Mouse (Mus musculus) intestine, postnatal 0 days (tissue): ENCODE results near the gene Ugt1a10. TPM values are rescaled to one million over a fixed set of nuclear protein-coding genes. Genes with fewer than 3 reads are reported as not detected.

Experiments
- ATAC-seq: fragments of 200-750 bp; cut with Nextera tagmentation; 2 replicates; pipeline ENCODE4 v1.8.0; 2017; ENCODE audit warnings: mild to moderate bottlenecking, moderate TSS enrichment, moderate library complexity
- H3K27ac ChIP-seq: fragments of 300-500 bp; sonication (generic); 2 replicates; pipeline ENCODE4 v1.5.1; 2014; ENCODE audit warnings: mild to moderate bottlenecking, low read depth, low read length, moderate library complexity
- H3K27me3 ChIP-seq: fragments of 300-500 bp; sonication (generic); replicated peaks from 2 replicates; pipeline ENCODE4 v1.6.1; 2014; ENCODE audit warnings: low read length, mixed read lengths; ENCODE audit not compliant: control insufficient read depth, insufficient read depth
- H3K36me3 ChIP-seq: fragments of 300-500 bp; sonication (generic); 2 replicates; pipeline ENCODE4 v1.6.1; 2014; ENCODE audit warnings: mild to moderate bottlenecking, moderate library complexity; ENCODE audit not compliant: control insufficient read depth, insufficient read depth
- H3K4me1 ChIP-seq: fragments of 300-500 bp; sonication (generic); replicated peaks from 2 replicates; pipeline ENCODE4 v1.6.1; 2014; ENCODE audit warnings: antibody characterized with exemption, low read length, mixed read lengths; ENCODE audit not compliant: control insufficient read depth, insufficient read depth
- H3K4me2 ChIP-seq: fragments of 300-500 bp; sonication (generic); replicated peaks from 2 replicates; pipeline ENCODE4 v1.6.1; 2014; ENCODE audit warnings: low read depth, mild to moderate bottlenecking, moderate library complexity
- H3K4me3 ChIP-seq: fragments of 300-500 bp; sonication (generic); 2 replicates; pipeline ENCODE4 v1.5.1; 2014; ENCODE audit warnings: low read depth, low read length
- H3K9ac ChIP-seq: fragments of 300-500 bp; sonication (generic); 2 replicates; pipeline ENCODE4 v1.6.1; 2014; ENCODE audit warnings: mild to moderate bottlenecking, low read depth, low read length
- H3K9me3 ChIP-seq: fragments of 300-500 bp; sonication (generic); 2 replicates; pipeline ENCODE4 v1.6.1; 2016; ENCODE audit warnings: mixed run types; ENCODE audit not compliant: control insufficient read depth
- CTCF ChIP-seq: sonication (generic); IDR thresholded peaks from 2 replicates; pipeline ENCODE4 v1.5.1; 2016; ENCODE audit warnings: low read depth, mild to moderate bottlenecking, control low read depth, antibody characterized with exemption, moderate library complexity
- whole genome bisulfite sequencing: fragments of 180-500 bp; shearing (Covaris S2); extraction: QIAGEN DNeasy Blood & Tissue Kit; methylation state at CpG from one replicate; pipeline ENCODE4 v1.1.7; 2014; 5-methylcytosine and 5-hydroxymethylcytosine counted together
- polyA plus RNA-seq: library from polyadenylated mRNA; unstranded; fragments of >200 nt; fragmentation: Nextera tagmentation; extraction: Ambion mirVana; gene quantifications from 2 replicates; pipeline ENCODE4 v1.2.1, GENCODE M21; 2015

Gene Ugt1a10
- polyA plus RNA-seq, 1 experiment from 2014 or later = 0.05 TPM

GRCm38 (mm10) chr1:88195687-88196086 is 140.5 kb downstream of the Ugt1a10 start:
- WGBS = 86% methylated on average over 1 of the region's 1 CpGs
- no peaks in the 10 kb centered on the region for H3K27me3 ChIP-seq
- H3K27ac ChIP-seq = no peak overlapping the region
- no peak for ATAC-seq
- H3K9ac ChIP-seq = no peak overlapping the region
- no peaks in the 10 kb centered on the region for H3K9me3 ChIP-seq
- H3K4me3 ChIP-seq = no peak overlapping the region
- H3K36me3 ChIP-seq = no peaks in the 10 kb centered on the region
- H3K4me2 ChIP-seq = no peak overlapping the region
- no peaks in the 10 kb centered on the region for H3K4me1 ChIP-seq
- peak; percentile 40 for TF ChIP-seq CTCF

GRCm38 (mm10) chr1:88197443-88197842 is 142.3 kb downstream of the Ugt1a10 start:
- H3K4me3 ChIP-seq = no peak overlapping the region
- no peak overlapping the region for H3K27ac ChIP-seq
- no peak for ATAC-seq
- 82% methylated on average over 3 of the region's 3 CpGs for WGBS
- H3K27me3 ChIP-seq = no peaks in the 10 kb centered on the region
- H3K4me1 ChIP-seq = no peaks in the 10 kb centered on the region
- no peak for TF ChIP-seq CTCF
- H3K36me3 ChIP-seq = no peaks in the 10 kb centered on the region
- H3K4me2 ChIP-seq = no peak overlapping the region
- no peak overlapping the region for H3K9ac ChIP-seq
- no peaks in the 10 kb centered on the region for H3K9me3 ChIP-seq

GRCm38 (mm10) chr1:88199996-88200395 is 144.8 kb downstream of the Ugt1a10 start:
- WGBS = 62% methylated on average over 2 of the region's 2 CpGs
- H3K4me3 ChIP-seq = no peak overlapping the region
- H3K27me3 ChIP-seq = no peaks in the 10 kb centered on the region
- no peak overlapping the region for H3K9ac ChIP-seq
- no peak overlapping the region for H3K27ac ChIP-seq
- no peak for TF ChIP-seq CTCF
- H3K4me1 ChIP-seq = no peaks in the 10 kb centered on the region
- no peak for ATAC-seq
- no peak overlapping the region for H3K4me2 ChIP-seq
- H3K9me3 ChIP-seq = no peaks in the 10 kb centered on the region
- no peaks in the 10 kb centered on the region for H3K36me3 ChIP-seq

GRCm38 (mm10) chr1:88200456-88200855 is 145.3 kb downstream of the Ugt1a10 start, which contains the start of gene Ugt1a2:
Gene Ugt1a2, plus strand, starts transcription at chr1:88200601.
- WGBS = 53% methylated on average over 7 of the region's 7 CpGs
- no peak within 1 kb of the TSS for H3K4me2 ChIP-seq
- no peak for ATAC-seq

GRCm38 (mm10) chr1:88205294-88205922 is 150.2 kb downstream of the Ugt1a10 start, which contains the start of gene Dnajb3:
Gene Dnajb3, minus strand, starts transcription at chr1:88205782.
- Histone ChIP-seq H3K4me2 (peak within 1 kb of the TSS; percentile 70), H3K4me3 (peak within 1 kb of the TSS; percentile 35), H3K36me3 (no peaks in the 10 kb centered on the region), H3K4me1 (peaks cover 4% of the 10 kb centered on the region; the same call in 1 of the 2 replicates), H3K27me3 (no peaks in the 10 kb centered on the region), H3K9ac (peak within 1 kb of the TSS; percentile 58), H3K9me3 (no peaks in the 10 kb centered on the region), H3K27ac (peak within 1 kb of the TSS; percentile 69)
- ATAC-seq = peak; percentile 71
- peak; percentile 29; the same call in 1 of the 2 replicates for TF ChIP-seq CTCF
- 9% methylated on average over 62 of the region's 62 CpGs for WGBS

More at GRCm38 (mm10) chr1:88200456-88200855, 145.3 kb downstream of the Ugt1a10 start, which contains the start of gene Ugt1a2:
- TF ChIP-seq CTCF = no peak
- H3K27me3 ChIP-seq = no peaks in the 10 kb centered on the region
- no peaks in the 10 kb centered on the region for H3K9me3 ChIP-seq
- no peak within 1 kb of the TSS for H3K4me3 ChIP-seq
- H3K36me3 ChIP-seq = no peaks in the 10 kb centered on the region
- H3K9ac ChIP-seq = no peak within 1 kb of the TSS
- H3K27ac ChIP-seq = no peak within 1 kb of the TSS
- no peaks in the 10 kb centered on the region for H3K4me1 ChIP-seq

- H3K4me3 ChIP-seq = no peak overlapping the region
- peak; percentile 39 for ATAC-seq
- no peaks in the 10 kb centered on the region for H3K36me3 ChIP-seq
- WGBS = 53% methylated on average over 2 of the region's 2 CpGs
- H3K27me3 ChIP-seq = no peaks in the 10 kb centered on the region
- peak overlapping the region; percentile 62 for H3K27ac ChIP-seq
- H3K9me3 ChIP-seq = 0 out of 2 replicates have a peak, but pooled peaks cover 6% of the 10 kb centered on the region
- no peak for TF ChIP-seq CTCF
- no peak overlapping the region for H3K9ac ChIP-seq
- H3K4me1 ChIP-seq = peaks cover 4% of the 10 kb centered on the region; the same call in 1 of the 2 replicates
- H3K4me2 ChIP-seq = no peak overlapping the region
Measured at GRCm38 (mm10) chr1:88206843-88207479, 151.8 kb downstream of the Ugt1a10 start.
